Mouse (Mus musculus) gastrocnemius, adult 8-10 months (tissue): Measurements from ENCODE around the gene Zp3. TPM values are rescaled to one million over a fixed set of nuclear protein-coding genes. Genes with fewer than 3 reads are reported as not detected.

Experiments used
- DNase-seq, 2 experiments: peaks; one replicate each; pipeline ENCODE4 v3.0.0; 2022; ENCODE audit warnings: low spot score in 2 of 2
- total RNA-seq, 4 experiments: library from RNA; stranded (reverse); gene quantifications; 2 replicates each; pipeline ENCODE4 v1.2.4; 2022

The Zp3 gene
- total RNA-seq, 4 experiments from 2014 or later: not detected

DNA sequence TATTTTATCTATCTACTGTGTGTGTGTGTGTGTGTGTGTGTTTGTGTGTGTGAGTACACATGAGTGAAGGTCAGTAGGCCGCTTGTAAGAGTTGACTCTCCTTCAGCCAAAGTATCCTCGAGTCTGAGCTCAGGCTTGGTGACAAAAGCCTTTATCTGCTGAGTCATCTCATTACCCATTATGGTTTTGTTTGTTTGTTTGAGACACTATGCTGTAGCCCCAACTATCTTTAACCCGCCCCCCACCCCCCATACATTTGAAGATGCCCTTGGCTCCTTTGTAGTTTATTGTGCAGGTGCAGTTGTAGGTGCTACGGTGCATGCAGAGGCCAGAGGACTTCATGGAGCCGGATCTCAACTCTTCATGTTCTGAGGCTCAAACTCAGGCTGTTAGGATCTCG lies 21.3 kb downstream of the Zp3 start:
- no peak for DNase-seq

GRCm38 (mm10) chr5:136002325-136002724 lies 22.4 kb downstream of the Zp3 start:
- no peak for DNase-seq

GRCm38 (mm10) chr5:136002751-136003151 lies 22.9 kb downstream of the Zp3 start:
- no peak for DNase-seq

DNA sequence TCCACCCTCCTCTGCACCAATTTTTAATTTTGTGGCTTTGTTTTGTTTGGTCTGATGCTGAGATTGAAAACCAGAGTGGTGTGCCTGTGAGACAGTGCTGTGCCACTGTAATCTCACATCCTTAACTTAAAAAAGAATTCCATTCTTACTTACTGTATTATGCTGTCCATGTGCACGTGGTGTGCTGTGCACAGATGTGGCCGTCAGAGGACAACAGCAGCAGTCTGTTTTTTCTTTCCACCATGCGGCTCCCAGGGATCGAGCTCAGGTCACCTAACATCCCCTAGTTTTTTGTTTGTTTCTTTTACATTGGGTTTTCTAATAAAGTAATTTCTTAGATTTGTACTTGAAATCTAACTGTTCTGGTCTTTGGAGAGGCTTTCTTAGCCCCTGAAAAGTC lies 24.6 kb downstream of the Zp3 start:
- no peak for DNase-seq

DNA sequence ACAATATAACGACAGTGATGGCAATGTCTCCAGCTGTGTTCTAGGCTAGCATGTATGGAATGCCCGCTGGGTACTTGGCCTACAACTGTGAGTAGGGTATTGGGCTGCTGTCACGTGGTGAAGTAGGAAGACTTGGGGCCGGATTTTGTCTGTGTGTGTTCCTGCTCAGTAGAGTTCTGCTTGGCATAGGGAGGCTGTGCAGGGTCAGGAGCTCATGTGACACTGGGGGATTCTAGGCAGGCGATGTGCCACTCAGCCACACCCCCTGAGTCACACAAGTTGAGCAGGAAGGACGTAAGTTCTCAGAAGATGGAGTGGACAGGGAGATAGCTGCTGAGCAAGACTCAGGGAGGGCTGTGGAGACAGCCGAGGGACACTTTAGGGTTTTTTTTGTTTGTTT lies 27.8 kb downstream of the Zp3 start:
- DNase-seq: no peak

DNA sequence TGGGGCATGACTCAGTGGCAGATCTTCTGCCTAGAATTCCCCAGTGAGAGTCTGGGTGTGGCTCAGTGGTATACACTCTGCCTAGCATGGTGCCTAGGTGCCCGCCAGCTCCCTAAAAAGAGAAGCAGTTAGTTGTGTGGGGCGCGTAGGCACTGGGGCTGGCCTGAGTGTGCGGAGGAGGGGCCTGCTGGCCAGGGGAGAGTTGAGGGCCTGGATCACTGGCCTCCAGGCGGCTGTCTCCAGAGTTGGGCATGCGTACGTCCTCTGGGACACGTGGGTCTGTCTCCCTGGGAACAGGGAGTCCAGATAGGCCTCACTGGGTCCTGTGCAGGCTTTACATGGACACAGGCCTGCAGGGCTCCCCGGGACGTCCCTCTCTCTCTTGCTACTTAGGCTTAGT lies 35.0 kb downstream of the Zp3 start:
- no peak for DNase-seq

GRCm38 (mm10) chr5:136015586-136015985 lies 35.7 kb downstream of the Zp3 start:
- no peak for DNase-seq

GRCm38 (mm10) chr5:136016014-136016876 lies 36.3 kb downstream of the Zp3 start:
- no peak for DNase-seq

- DNase-seq: peak in 1 of 2 experiments; percentile 35
Measured at GRCm38 (mm10) chr5:136017262-136017661, 37.4 kb downstream of the Zp3 start.

DNA sequence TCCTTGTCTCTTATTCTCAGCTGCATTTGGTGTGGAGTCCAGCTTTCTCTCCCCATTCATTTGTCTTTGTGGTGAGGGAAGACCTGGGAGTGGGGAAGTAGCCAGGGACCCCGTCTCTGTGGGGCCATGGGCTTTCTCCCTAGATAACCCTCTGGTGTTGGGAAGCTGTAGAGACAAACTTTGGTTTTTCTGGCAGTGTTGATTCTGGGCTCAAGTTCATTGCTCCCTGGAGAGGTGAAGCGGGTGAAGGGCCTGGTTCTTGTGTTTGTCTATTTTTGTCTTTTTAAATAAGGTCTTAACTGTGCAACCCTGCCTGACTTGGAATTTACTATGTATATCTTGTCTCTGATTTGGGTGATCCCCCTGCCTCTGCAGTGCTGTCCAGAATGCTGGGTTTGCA lies 38.8 kb downstream of the Zp3 start:
- DNase-seq: no peak

- DNase-seq: no peak
Measured at GRCm38 (mm10) chr5:136019907-136020306, 40.0 kb downstream of the Zp3 start.

DNA sequence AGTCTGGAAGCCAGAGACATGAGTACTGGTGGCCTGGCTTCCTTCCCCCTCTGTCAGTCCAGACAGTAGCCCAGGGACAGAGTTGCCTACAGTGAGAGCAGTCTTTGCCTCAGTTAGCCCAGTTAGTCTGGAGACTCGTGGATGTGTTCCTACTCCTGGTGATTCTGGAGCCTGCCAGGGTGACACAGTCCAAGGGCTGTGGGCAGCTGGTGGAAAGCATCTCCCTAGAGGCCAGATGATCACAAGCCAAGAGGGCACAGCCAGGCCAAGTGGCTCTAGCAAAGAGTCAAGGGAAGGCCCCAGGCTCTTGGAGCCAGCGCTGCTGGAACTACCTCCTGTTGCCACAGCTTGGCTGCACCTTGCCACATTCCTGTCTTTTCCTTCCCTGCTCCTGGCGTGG lies 45.8 kb downstream of the Zp3 start:
- DNase-seq: peak; percentile 25 to 61

GRCm38 (mm10) chr5:136026859-136027258 lies 47.0 kb downstream of the Zp3 start:
- no peak for DNase-seq

- no peak for DNase-seq
Measured at GRCm38 (mm10) chr5:136027612-136028311, 47.9 kb downstream of the Zp3 start.

DNA sequence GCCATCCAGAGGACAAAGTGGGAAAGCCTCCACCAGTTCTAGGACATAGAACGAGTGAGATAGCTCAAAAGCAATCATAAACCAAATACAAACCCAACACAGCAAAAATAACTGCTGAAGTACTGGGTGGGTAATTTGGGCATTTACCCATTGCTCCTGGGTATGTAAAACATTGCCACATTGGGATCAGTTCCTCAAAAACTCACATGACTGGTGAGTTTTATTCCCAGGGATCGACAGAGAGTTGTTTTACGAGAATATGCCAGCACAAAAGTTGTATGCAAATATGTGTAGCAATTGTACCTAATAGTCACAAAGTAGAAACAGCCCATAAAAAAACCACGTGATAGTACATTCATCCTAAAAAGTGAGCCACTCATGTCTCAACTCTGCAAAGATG lies 55.0 kb downstream of the Zp3 start:
- no peak for DNase-seq

- DNase-seq: no peak
Measured at GRCm38 (mm10) chr5:136035285-136035684, 55.4 kb downstream of the Zp3 start.

DNA sequence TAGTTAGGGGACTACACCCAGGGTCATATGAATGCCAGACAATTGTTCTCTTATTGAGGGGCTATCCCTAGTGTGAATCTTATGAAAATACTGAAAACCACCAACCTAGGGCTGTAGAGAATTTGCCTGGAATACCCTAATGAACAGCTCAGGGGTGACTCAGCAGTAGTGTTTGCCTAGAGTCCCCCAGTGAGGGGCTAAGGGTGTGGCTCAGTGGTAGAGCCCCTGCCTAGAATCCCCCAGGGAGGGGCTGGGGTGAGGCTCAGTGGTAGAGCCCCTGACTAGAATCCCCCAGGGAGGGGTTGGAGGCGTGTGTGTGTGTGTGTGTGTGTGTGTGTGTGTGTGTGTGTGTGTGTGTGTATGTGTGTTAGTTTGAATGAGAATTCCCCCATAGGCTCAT lies 56.8 kb downstream of the Zp3 start:
- DNase-seq: no peak

Other genes with a start within 250 kb of the Zp3 start
- gene Tmem120a, start 235.7 kb upstream of the Zp3 start, total RNA-seq: 10 to 100 TPM in 1 of 4 experiments, 1 to 10 TPM in 3; 7.9 to 12.3 (median 8.9) TPM
- not detected for gene Styxl1, start 201.7 kb upstream of the Zp3 start, total RNA-seq
- 100 to 1,000 TPM; 825 to 986 (median 954) TPM for gene Mdh2, start 201.6 kb upstream of the Zp3 start, total RNA-seq
- not detected for gene Srrm3, start 173.2 kb upstream of the Zp3 start, total RNA-seq
- gene Hspb1, start 92.2 kb upstream of the Zp3 start, total RNA-seq: 100 to 1,000 TPM; 202 to 250 (median 231) TPM
- gene Ywhag, start 45.5 kb upstream of the Zp3 start, total RNA-seq: 100 to 1,000 TPM; 306 to 315 (median 309) TPM
- under 1 TPM in 3 of 4 experiments, not detected in 1; 0.29 to 0.65 (median 0.53) TPM for gene Ssc4d, start 5.6 kb upstream of the Zp3 start, total RNA-seq
- gene Dtx2, start 14.7 kb downstream of the Zp3 start, total RNA-seq: 1 to 10 TPM; 6.4 to 7.8 (median 7.1) TPM
- not detected for gene Upk3b, start 58.4 kb downstream of the Zp3 start, total RNA-seq
- not detected for gene Upk3bl, start 74.4 kb downstream of the Zp3 start, total RNA-seq
- 10 to 100 TPM; 24.6 to 27.4 (median 26.7) TPM for gene Rasa4, start 103.8 kb downstream of the Zp3 start, total RNA-seq
- 10 to 100 TPM; 60.0 to 72.5 (median 60.7) TPM for gene Polr2j, start 136.5 kb downstream of the Zp3 start, total RNA-seq
- 1 to 10 TPM; 4.1 to 5.7 (median 4.2) TPM for gene Lrwd1, start 156.0 kb downstream of the Zp3 start, total RNA-seq
- 1 to 10 TPM; 3.4 to 6.1 (median 4.1) TPM for gene Alkbh4, start 156.0 kb downstream of the Zp3 start, total RNA-seq
- 1 to 10 TPM in 1 of 4 experiments, under 1 TPM in 3; 0.32 to 1.0 (median 0.45) TPM for gene Orai2, start 190.6 kb downstream of the Zp3 start, total RNA-seq
- 10 to 100 TPM; 17.0 to 18.9 (median 17.6) TPM for gene Prkrip1, start 218.9 kb downstream of the Zp3 start, total RNA-seq